8 mouse cellular contexts compared by ENCODE assay signal in genomic region chr17:56292531-56293222, GRCm38 (mm10). TPM values are rescaled to one million over a fixed set of nuclear protein-coding genes. Genes with fewer than 3 reads are reported as not detected.
A peak's percentile ranks its signal among the peaks of the same experiment; 100 is the strongest.
DNase-seq lines count a peak whose midpoint lies in the region; ATAC-seq and TF ChIP-seq lines count a peak whose summit lies in the region.

Gene Plin3, minus strand, starts transcription at chr17:56292873.

- no peak for DNase-seq in kidney, postnatal 0 days (ENCODE audit: low spot score)
- DNase-seq in kidney, postnatal 14 days: no peak
- DNase-seq in adrenal gland, adult 2 months: no peak
- peak; percentile 87 for DNase-seq in gastrocnemius, postnatal 25 days
- DNase-seq in frontal cortex, postnatal 36 days (ENCODE audit: low spot score in 2 of 2): no peak
- no peak for DNase-seq in Muller cell, postnatal 12 days (ENCODE audit: inconsistent ontology term)

- 75% methylated on average over 4 of the region's 4 CpGs for WGBS in kidney, postnatal 0 days
- WGBS in hindbrain, embryonic 16.5 days: 89% methylated on average over 4 of the region's 4 CpGs

- peak within 1 kb of the TSS; percentile 97 for H3K27ac ChIP-seq in kidney, postnatal 0 days
- no peak within 1 kb of the TSS for H3K27ac ChIP-seq in hindbrain, embryonic 16.5 days (ENCODE audit: low read depth, low read length)

- TF ChIP-seq CTCF in kidney, postnatal 0 days (IDR thresholded peaks at IDR 0.05; ENCODE audit: low read depth): no peak

- H3K36me3 ChIP-seq in kidney, postnatal 0 days (ENCODE audit: insufficient read depth, low read length): no peaks in the 10 kb centered on the region
- no peaks in the 10 kb centered on the region for H3K36me3 ChIP-seq in hindbrain, embryonic 16.5 days (ENCODE audit: control insufficient read depth, insufficient read depth, low read length)

- no peaks in the 10 kb centered on the region for H3K9me3 ChIP-seq in kidney, postnatal 0 days (replicated peaks; ENCODE audit: low read length)
- no peaks in the 10 kb centered on the region for H3K9me3 ChIP-seq in hindbrain, embryonic 16.5 days (ENCODE audit: control insufficient read depth, low read length)

- H3K4me1 ChIP-seq in kidney, postnatal 0 days (replicated peaks; ENCODE audit: insufficient read depth, low read length): peaks cover 26% of the 10 kb centered on the region
- H3K4me1 ChIP-seq in hindbrain, embryonic 16.5 days (ENCODE audit: control insufficient read depth, insufficient read depth, low read depth, low read length): peaks cover 10% of the 10 kb centered on the region

- ATAC-seq in kidney, postnatal 0 days (replicated peaks; ENCODE audit: low FRiP score, low read depth): no peak
- no peak for ATAC-seq in hindbrain, embryonic 16.5 days
- no peak for ATAC-seq in monocyte, adult 5-6 weeks (replicated peaks; ENCODE audit: insufficient number of reproducible peaks, low FRiP score, low TSS enrichment, poor library complexity, severe bottlenecking)

- H3K4me2 ChIP-seq in kidney, postnatal 0 days (ENCODE audit: low read length): no peak within 1 kb of the TSS; the same call in 1 of the 2 replicates
- H3K4me2 ChIP-seq in hindbrain, embryonic 16.5 days (ENCODE audit: low read length): no peak within 1 kb of the TSS

- no peak within 1 kb of the TSS for H3K4me3 ChIP-seq in kidney, postnatal 0 days (replicated peaks; ENCODE audit: low read depth, low read length)
- H3K4me3 ChIP-seq in hindbrain, embryonic 16.5 days (ENCODE audit: low read length): no peak within 1 kb of the TSS

- no peaks in the 10 kb centered on the region for H3K27me3 ChIP-seq in kidney, postnatal 0 days (ENCODE audit: insufficient read depth, low read length)
- no peaks in the 10 kb centered on the region for H3K27me3 ChIP-seq in hindbrain, embryonic 16.5 days (replicated peaks; ENCODE audit: control insufficient read depth, insufficient read depth, low read length)

- peak within 1 kb of the TSS; percentile 54; the same call in 1 of the 2 replicates for H3K9ac ChIP-seq in kidney, postnatal 0 days (ENCODE audit: low read depth, low read length)
- H3K9ac ChIP-seq in hindbrain, embryonic 16.5 days (ENCODE audit: low read depth, low read length): no peak within 1 kb of the TSS

RNA-seq across cellular contexts. Expression of gene Plin3, which starts in this region (rescaled TPM):
- 69.6 and 75.2 TPM in 2 replicates for polyA plus RNA-seq in kidney, postnatal 0 days (2015; fragmentation: Nextera tagmentation; extraction: Ambion mirVana)
- 100 to 1,000 TPM in 1 of 2 experiments, 10 to 100 TPM in 1; 65.9 to 101 TPM for total RNA-seq in adrenal gland, adult 2 months (2021)
- 43.9 and 51.8 TPM in 2 replicates for polyA plus RNA-seq in adrenal gland, adult 2 months (2012; rRNA removed)
- total RNA-seq in gastrocnemius, postnatal 25 days (2021): 10 to 100 TPM; 35.3 to 39.1 TPM
- polyA plus RNA-seq in hindbrain, embryonic 16.5 days (2015; fragmentation: Nextera tagmentation; extraction: Ambion mirVana): 15.5 and 21.1 TPM in 2 replicates
- 10.2 to 15.5 TPM (median 13.4 TPM) in 3 replicates for total RNA-seq in monocyte, adult 5-6 weeks (2017)
